Mouse (Mus musculus): ENCODE measurements around the gene Tcn2.

GRCm38 (mm10) chr11:3964416-3965172 lies 32.6 kb upstream of the Tcn2 start:
- TF ChIP-seq CTCF (IDR thresholded peaks at IDR 0.05; ENCODE audit: insufficient read depth, low read depth, low read length) (no peak), POLR2A (IDR thresholded peaks at IDR 0.05; ENCODE audit: insufficient read depth, low read depth, low read length) (no peak)
